Mouse (Mus musculus): Measurements from ENCODE around the gene Itgav. TPM values are rescaled to one million over a fixed set of nuclear protein-coding genes. Genes with fewer than 3 reads are reported as not detected.

The Itgav gene
- total RNA-seq (2012; rRNA removed): 6.5 and 9.7 TPM in 2 replicates
- 1 to 10 TPM in 1 of 2 experiments, not detected in 1; 7.2 TPM for polyA plus RNA-seq (2012; ENCODE audit: insufficient read depth in 1 of 2, insufficient read length in 2 of 2, low read depth in 1 of 2, low replicate concordance in 2 of 2, missing spikeins in 1 of 2)

GRCm38 (mm10) chr2:83723921-83724826 is at the start of gene Itgav:
Itgav (plus strand) TSS chr2:83724397.
- H3K79me2 ChIP-seq (ENCODE audit: control insufficient read depth, insufficient read depth, low read length, poor library complexity): peaks cover 7% of the 10 kb centered on the region
- H3K4me1 ChIP-seq (ENCODE audit: control insufficient read depth in 1 of 2, insufficient read depth in 2 of 2, low read length in 2 of 2): peaks cover 0 to 23% of the 10 kb centered on the region in 2 experiments; a peak in 2 of 4 replicates
- H3K27ac ChIP-seq (ENCODE audit: control insufficient read depth, low read depth, low read length): peak within 1 kb of the TSS; percentile 54
- no peaks in the 10 kb centered on the region for H3K27me3 ChIP-seq (ENCODE audit: control insufficient read depth in 1 of 2, insufficient read depth in 2 of 2, low read length in 2 of 2)
- H3K4me3 ChIP-seq (ENCODE audit: control insufficient read depth in 1 of 2, insufficient read depth in 1 of 2, low read depth in 2 of 2, low read length in 2 of 2): peak within 1 kb of the TSS; percentile 84 to 94
- no peak for TF ChIP-seq MAX (IDR thresholded peaks at IDR 0.05; ENCODE audit: low read length)
- TF ChIP-seq JUND (IDR thresholded peaks at IDR 0.05; ENCODE audit: low read depth, low read length): no peak
- TF ChIP-seq NRF1 (IDR thresholded peaks at IDR 0.05; ENCODE audit: insufficient read depth, low read depth, low read length, poor library complexity, severe bottlenecking): no peak
- TF ChIP-seq GABPA (IDR thresholded peaks at IDR 0.05; ENCODE audit: low read depth, low read length): no peak
- TF ChIP-seq NELFE (IDR thresholded peaks at IDR 0.05; ENCODE audit: low read depth, low read length): peak; percentile 75
- no peak for TF ChIP-seq MYB (IDR thresholded peaks at IDR 0.05; ENCODE audit: low read depth, low read length)
- TF ChIP-seq ZKSCAN1 (IDR thresholded peaks at IDR 0.05; ENCODE audit: low read depth, low read length): no peak
- TF ChIP-seq ZMIZ1 (IDR thresholded peaks at IDR 0.05; ENCODE audit: low read depth, low read length): peak; percentile 39; the same call in 1 of the 2 replicates
- TF ChIP-seq SMC3 (IDR thresholded peaks at IDR 0.05; ENCODE audit: low read depth, low read length): no peak
- peak; percentile 19; the same call in 1 of the 2 replicates for TF ChIP-seq SIN3A (IDR thresholded peaks at IDR 0.05; ENCODE audit: low read length)
- TF ChIP-seq USF1 (IDR thresholded peaks at IDR 0.05; ENCODE audit: low read depth, low read length): no peak
- peak; percentile 70; the same call in 1 of the 2 replicates for TF ChIP-seq HCFC1 (IDR thresholded peaks at IDR 0.05; ENCODE audit: low read depth, low read length)
- peak; percentile 70; the same call in 1 of the 2 replicates for TF ChIP-seq POLR2AphosphoS2 (IDR thresholded peaks at IDR 0.05; ENCODE audit: low read length)
- no peak; the same call in 1 of the 2 replicates for TF ChIP-seq KAT2A (conservative IDR thresholded peaks at IDR 0.05; ENCODE audit: low read depth, low read length)
- no peak for TF ChIP-seq RAD21 (IDR thresholded peaks at IDR 0.05; ENCODE audit: low read depth, low read length)
- no peak for TF ChIP-seq MAZ (IDR thresholded peaks at IDR 0.05; ENCODE audit: low read depth, low read length)
- TF ChIP-seq POLR2A (IDR thresholded peaks at IDR 0.05; ENCODE audit: control insufficient read depth in 1 of 2, insufficient read depth in 1 of 2, low read depth in 1 of 2, low read length in 2 of 2, poor library complexity in 1 of 2): peak; percentile 75 to 88; a peak in 2 of 4 replicates
- TF ChIP-seq MXI1 (IDR thresholded peaks at IDR 0.05; ENCODE audit: low read depth, low read length): no peak
- TF ChIP-seq TBP (IDR thresholded peaks at IDR 0.05; ENCODE audit: low read depth, low read length): peak; percentile 53; the same call in 1 of the 2 replicates
- TF ChIP-seq CTCF (IDR thresholded peaks at IDR 0.05 in 2 of 3, conservative IDR thresholded peaks at IDR 0.05 in 1 of 3; ENCODE audit: control insufficient read depth in 1 of 3, insufficient read depth in 1 of 3, low read depth in 2 of 3, low read length in 3 of 3, poor library complexity in 1 of 3, severe bottlenecking in 1 of 3): no peak
- TF ChIP-seq ELF1 (IDR thresholded peaks at IDR 0.05; ENCODE audit: low read depth, low read length): peak; percentile 82
- TF ChIP-seq TCF12 (IDR thresholded peaks at IDR 0.05; ENCODE audit: low read depth, low read length): peak; percentile 60; the same call in 1 of the 2 replicates
- peak; percentile 91 for DNase-seq (ENCODE audit: low read depth, low spot score)
- H3K36me3 ChIP-seq (ENCODE audit: control insufficient read depth in 1 of 2, insufficient read depth in 2 of 2, low read length in 2 of 2): peaks cover 0 to 16% of the 10 kb centered on the region in 2 experiments; a peak in 2 of 4 replicates
- H3K9me3 ChIP-seq (replicated peaks; ENCODE audit: insufficient read depth, low read length): no peaks in the 10 kb centered on the region
- peak within 1 kb of the TSS; percentile 92 for H3K9ac ChIP-seq (ENCODE audit: control insufficient read depth, low read depth, low read length, poor library complexity, severe bottlenecking)
